Mouse (Mus musculus) C2C12 (cell line): ENCODE data around the gene Alb. TPM values are rescaled to one million over a fixed set of nuclear protein-coding genes. Genes with fewer than 3 reads are reported as not detected.

Experiments used
- H3K27me3 ChIP-seq: one replicate; pipeline ENCODE4 v1.6.1; 2011; ENCODE audit not compliant: control insufficient read depth, insufficient read depth, insufficient read length
- H3K36me3 ChIP-seq: one replicate; pipeline ENCODE4 v1.6.1; 2011; ENCODE audit not compliant: control insufficient read depth, insufficient read depth
- H3K4me3 ChIP-seq: one replicate; pipeline ENCODE4 v1.5.1; 2011; ENCODE audit warnings: mild to moderate bottlenecking, control low read depth; ENCODE audit not compliant: poor library complexity, insufficient read depth, severe bottlenecking
- H3K79me2 ChIP-seq: one replicate; pipeline ENCODE4 v1.6.1; 2011; ENCODE audit not compliant: control insufficient read depth, insufficient read depth
- H3K79me3 ChIP-seq: one replicate; pipeline ENCODE4 v1.6.1; 2011; ENCODE audit warnings: low read depth, control low read depth
- H3ac ChIP-seq: one replicate; pipeline ENCODE3; 2011; ENCODE audit warnings: low read depth; ENCODE audit not compliant: control insufficient read depth, insufficient read length
- CEBPB ChIP-seq: IDR thresholded peaks from one replicate; pipeline ENCODE4 v1.6.1; 2011; ENCODE audit warnings: low read depth, mild to moderate bottlenecking, control low read depth, moderate library complexity
- CTCF ChIP-seq: IDR thresholded peaks from one replicate; pipeline ENCODE4 v1.5.1; 2011; ENCODE audit not compliant: control insufficient read depth, insufficient read depth, insufficient read length
- FOSL1 ChIP-seq: IDR thresholded peaks from one replicate; pipeline ENCODE4 v1.8.0; 2011; ENCODE audit warnings: mild to moderate bottlenecking, low read length; ENCODE audit not compliant: poor library complexity, insufficient read depth, severe bottlenecking
- MAX ChIP-seq: IDR thresholded peaks from one replicate; pipeline ENCODE4 v1.6.1; 2011; ENCODE audit warnings: mild to moderate bottlenecking, control low read depth
- MYOD1 ChIP-seq: IDR thresholded peaks from one replicate; pipeline ENCODE4 v1.6.1; 2011; ENCODE audit warnings: low read depth; ENCODE audit not compliant: control insufficient read depth, insufficient read length
- MYOG ChIP-seq: IDR thresholded peaks from one replicate; pipeline ENCODE4 v1.6.1; 2011; ENCODE audit not compliant: control insufficient read depth, insufficient read length; ENCODE audit errors: extremely low read depth
- USF1 ChIP-seq: IDR thresholded peaks from one replicate; pipeline ENCODE4 v1.6.1; 2011; ENCODE audit warnings: low read depth, mild to moderate bottlenecking, control low read depth, moderate library complexity
- polyA plus RNA-seq: library from polyadenylated mRNA; unstranded; fragments of >200 nt; fragmentation: generic; extraction: Trizol; gene quantifications from one replicate; pipeline ENCODE4 v1.2.1, GENCODE M21; 2012; ENCODE audit warnings: missing spikeins

Gene Alb
- polyA plus RNA-seq, 1 experiment, result not detected

DNA sequence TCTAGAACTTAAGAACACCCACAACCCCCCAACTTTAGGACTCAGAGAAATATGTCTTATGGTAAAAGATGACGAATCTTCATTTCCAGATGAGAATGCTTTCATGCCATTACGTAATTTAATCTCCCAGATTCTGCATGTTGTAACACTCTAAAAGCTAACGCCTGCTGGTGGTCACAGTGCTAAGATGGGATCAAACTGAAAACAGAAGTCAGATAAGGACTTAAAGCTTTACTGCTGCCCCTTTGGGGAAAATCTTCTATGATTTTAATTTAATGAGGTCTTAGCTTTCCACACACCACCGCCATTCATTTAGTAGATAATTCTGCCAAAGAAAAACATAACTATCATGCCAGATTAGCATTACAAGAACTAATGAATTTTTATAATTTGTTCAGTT lies 6.1 kb downstream of the Alb start:
- Histone ChIP-seq H3K36me3 (no peaks in the 10 kb centered on the region), H3K4me3 (no peak overlapping the region), H3ac (no peak overlapping the region), H3K79me3 (no peaks in the 10 kb centered on the region), H3K79me2 (no peaks in the 10 kb centered on the region), H3K27me3 (peaks cover 12% of the 10 kb centered on the region)
- TF ChIP-seq CEBPB (no peak), FOSL1 (no peak), CTCF (no peak), MYOD1 (no peak), MYOG (no peak), USF1 (no peak), MAX (no peak)

DNA sequence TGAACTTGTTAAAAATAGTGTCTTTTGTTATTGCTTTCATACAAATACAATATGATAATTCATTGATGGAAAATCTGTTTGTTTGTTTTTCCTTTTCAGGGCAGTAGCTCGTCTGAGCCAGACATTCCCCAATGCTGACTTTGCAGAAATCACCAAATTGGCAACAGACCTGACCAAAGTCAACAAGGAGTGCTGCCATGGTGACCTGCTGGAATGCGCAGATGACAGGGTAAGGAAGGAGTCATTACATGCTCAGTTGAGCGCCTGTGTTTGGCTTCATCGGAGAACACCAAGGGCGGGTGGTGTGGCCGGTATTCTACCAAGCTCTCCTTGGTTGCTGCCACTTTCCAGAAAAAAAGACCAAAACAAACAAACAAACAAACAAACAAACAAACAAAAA lies 6.5 kb downstream of the Alb start:
- no peaks in the 10 kb centered on the region for H3K36me3 ChIP-seq
- TF ChIP-seq MYOG, result no peak
- TF ChIP-seq MYOD1, result no peak
- TF ChIP-seq USF1, result no peak
- TF ChIP-seq CTCF, result no peak
- TF ChIP-seq MAX, result no peak
- TF ChIP-seq FOSL1, result no peak
- no peak for TF ChIP-seq CEBPB
- H3K4me3 ChIP-seq, result no peak overlapping the region
- no peaks in the 10 kb centered on the region for H3K79me3 ChIP-seq
- H3K79me2 ChIP-seq, result no peaks in the 10 kb centered on the region
- H3K27me3 ChIP-seq, result peaks cover 12% of the 10 kb centered on the region
- no peak overlapping the region for H3ac ChIP-seq

DNA sequence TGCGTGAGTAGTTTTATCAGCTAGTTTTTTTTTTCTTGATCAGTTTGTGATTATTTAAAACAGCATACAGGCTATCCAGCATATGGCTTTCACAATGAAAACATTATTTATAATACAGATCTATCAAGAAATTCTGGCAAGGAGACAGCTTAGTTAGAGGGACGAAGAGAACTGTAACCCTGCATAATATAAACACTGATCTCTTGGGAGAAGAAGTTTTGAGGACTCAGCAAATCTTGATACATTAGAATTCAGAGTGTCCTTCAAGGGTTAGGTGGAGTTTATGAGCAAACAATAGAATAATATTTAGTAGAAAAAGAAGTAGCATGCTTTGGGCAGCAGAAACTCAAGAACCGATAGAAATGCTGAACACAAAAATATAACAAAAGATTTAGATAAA lies 10.1 kb downstream of the Alb start:
- TF ChIP-seq CEBPB, result no peak
- no peak for TF ChIP-seq CTCF
- TF ChIP-seq MYOG, result no peak
- TF ChIP-seq FOSL1, result no peak
- TF ChIP-seq USF1, result no peak
- no peak for TF ChIP-seq MYOD1
- TF ChIP-seq MAX, result no peak
- Histone ChIP-seq H3K79me2 (no peaks in the 10 kb centered on the region), H3K36me3 (no peaks in the 10 kb centered on the region), H3ac (no peak overlapping the region), H3K4me3 (no peak overlapping the region), H3K79me3 (no peaks in the 10 kb centered on the region), H3K27me3 (peaks cover 6% of the 10 kb centered on the region)

DNA sequence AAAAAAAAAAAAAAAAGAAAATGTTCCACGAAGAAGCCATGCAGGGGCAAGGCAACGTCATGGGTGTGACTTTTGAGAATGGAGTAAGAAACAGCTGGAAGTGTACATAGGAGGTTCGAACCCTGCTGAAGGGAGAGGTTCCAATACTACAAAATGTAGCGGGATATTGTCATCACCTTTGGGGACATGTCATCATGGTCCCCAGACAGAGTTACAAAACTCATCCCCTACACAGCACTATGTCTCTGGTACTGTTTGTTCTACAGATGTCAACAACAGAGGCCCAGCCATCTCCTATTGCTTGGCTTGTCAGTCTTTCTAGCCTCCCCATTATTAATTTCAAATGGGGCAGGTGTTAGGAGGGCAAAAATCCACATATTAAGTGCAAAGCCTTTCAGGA lies 13.2 kb downstream of the Alb start:
- TF ChIP-seq MYOG (no peak), MAX (no peak), MYOD1 (no peak), CTCF (no peak)
- H3K79me3 ChIP-seq, result no peaks in the 10 kb centered on the region
- H3K36me3 ChIP-seq, result no peaks in the 10 kb centered on the region
- peaks cover 6% of the 10 kb centered on the region for H3K27me3 ChIP-seq
- no peak overlapping the region for H3ac ChIP-seq
- no peaks in the 10 kb centered on the region for H3K79me2 ChIP-seq
- no peak overlapping the region for H3K4me3 ChIP-seq

DNA sequence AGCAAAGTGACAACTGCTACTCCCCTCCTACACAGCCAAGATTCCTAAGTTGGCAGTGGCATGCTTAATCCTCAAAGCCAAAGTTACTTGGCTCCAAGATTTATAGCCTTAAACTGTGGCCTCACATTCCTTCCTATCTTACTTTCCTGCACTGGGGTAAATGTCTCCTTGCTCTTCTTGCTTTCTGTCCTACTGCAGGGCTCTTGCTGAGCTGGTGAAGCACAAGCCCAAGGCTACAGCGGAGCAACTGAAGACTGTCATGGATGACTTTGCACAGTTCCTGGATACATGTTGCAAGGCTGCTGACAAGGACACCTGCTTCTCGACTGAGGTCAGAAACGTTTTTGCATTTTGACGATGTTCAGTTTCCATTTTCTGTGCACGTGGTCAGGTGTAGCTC lies 13.7 kb downstream of the Alb start:
- no peak overlapping the region for H3ac ChIP-seq
- H3K79me3 ChIP-seq, result no peaks in the 10 kb centered on the region
- H3K36me3 ChIP-seq, result no peaks in the 10 kb centered on the region
- H3K4me3 ChIP-seq, result no peak overlapping the region
- H3K79me2 ChIP-seq, result no peaks in the 10 kb centered on the region
- peaks cover 6% of the 10 kb centered on the region for H3K27me3 ChIP-seq
- TF ChIP-seq MAX, result no peak
- TF ChIP-seq CTCF, result no peak

DNA sequence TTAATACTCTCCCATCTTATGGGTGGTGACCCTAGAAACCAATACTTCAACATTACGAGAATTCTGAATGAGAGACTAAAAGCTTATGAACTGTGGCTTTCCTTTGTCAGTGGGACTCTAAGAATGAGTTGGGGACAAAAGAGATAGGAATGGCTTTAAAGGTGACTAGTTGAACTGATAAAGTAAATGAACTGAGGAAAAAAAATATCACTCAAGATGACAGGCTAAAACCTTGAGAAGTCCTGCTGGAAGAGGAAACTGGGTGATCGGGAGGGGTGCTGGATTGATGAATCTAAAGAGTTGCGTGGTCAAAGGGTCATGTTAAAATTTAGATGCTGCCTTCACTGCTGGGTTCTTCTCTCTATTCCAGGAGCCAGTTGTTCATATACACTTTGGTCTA lies 16.0 kb downstream of the Alb start:
- Histone ChIP-seq H3K79me2 (no peaks in the 10 kb centered on the region), H3ac (no peak overlapping the region), H3K36me3 (no peaks in the 10 kb centered on the region), H3K79me3 (no peaks in the 10 kb centered on the region), H3K4me3 (no peak overlapping the region), H3K27me3 (peaks cover 3% of the 10 kb centered on the region)
- TF ChIP-seq MYOG (no peak), CTCF (no peak), CEBPB (no peak), MAX (no peak), MYOD1 (no peak), USF1 (no peak), FOSL1 (no peak)
